Mouse (Mus musculus) ES-E14 (cell line): ENCODE data around the gene Trio.

Experiments
- CHD2 ChIP-seq: IDR thresholded peaks from 2 replicates; pipeline ENCODE4 v1.6.1; 2014; ENCODE audit warnings: mild to moderate bottlenecking, low read depth, low read length, inconsistent platforms
- ZC3H11A ChIP-seq: IDR thresholded peaks from 2 replicates; pipeline ENCODE4 v1.6.1; 2012; ENCODE audit warnings: low read depth, mild to moderate bottlenecking, inconsistent platforms, low read length, borderline replicate concordance
- ZNF384 ChIP-seq: IDR thresholded peaks from 2 replicates; pipeline ENCODE4 v1.6.1; 2012; ENCODE audit warnings: low read depth, low read length, inconsistent platforms

GRCm38 (mm10) chr15:28028542-28028941 is 2.9 kb upstream of the Trio start:
- TF ChIP-seq ZNF384 (no peak), CHD2 (no peak), ZC3H11A (no peak)
